Mouse (Mus musculus) gastrocnemius, postnatal 25 days (tissue): ENCODE data around the gene D430041D05Rik. TPM values are rescaled to one million over a fixed set of nuclear protein-coding genes. Genes with fewer than 3 reads are reported as not detected.

Experiments
- DNase-seq: peaks from one replicate; pipeline ENCODE4 v3.0.0; 2022
- total RNA-seq, 2 experiments: library from RNA; stranded (reverse); gene quantifications; 1 replicate in 1 of 2; 2 replicates in 1 of 2; pipeline ENCODE4 v1.2.3; 2021

Gene D430041D05Rik
- total RNA-seq, 2 experiments from 2014 or later: 0.54 to 1.5 TPM

- no peak for DNase-seq
These were observed 218.2 kb downstream of the D430041D05Rik start for GRCm38 (mm10) chr2:104192401-104193141.

- DNase-seq: no peak
These were observed 219.1 kb downstream of the D430041D05Rik start for GRCm38 (mm10) chr2:104191723-104192122.

GRCm38 (mm10) chr2:104188859-104189258, 222.0 kb downstream of the D430041D05Rik start:
- no peak for DNase-seq

- no peak for DNase-seq
These were observed 223.7 kb downstream of the D430041D05Rik start for GRCm38 (mm10) chr2:104187073-104187472.

GRCm38 (mm10) chr2:104185616-104186015, 225.2 kb downstream of the D430041D05Rik start:
- no peak for DNase-seq

GRCm38 (mm10) chr2:104184296-104184695, 226.5 kb downstream of the D430041D05Rik start:
- DNase-seq: no peak

- no peak for DNase-seq
These were observed 227.5 kb downstream of the D430041D05Rik start for GRCm38 (mm10) chr2:104183246-104183845.

- DNase-seq: no peak
These were observed 231.2 kb downstream of the D430041D05Rik start for GRCm38 (mm10) chr2:104179636-104180035.

- no peak for DNase-seq
These were observed 232.6 kb downstream of the D430041D05Rik start for GRCm38 (mm10) chr2:104178251-104178650.

- no peak for DNase-seq
These were observed 233.7 kb downstream of the D430041D05Rik start for GRCm38 (mm10) chr2:104176979-104177704.

GRCm38 (mm10) chr2:104176166-104176978, 234.4 kb downstream of the D430041D05Rik start:
- DNase-seq: no peak

- DNase-seq: no peak
These were observed 235.2 kb downstream of the D430041D05Rik start for GRCm38 (mm10) chr2:104175476-104176165.

- DNase-seq: no peak
These were observed 237.4 kb downstream of the D430041D05Rik start for GRCm38 (mm10) chr2:104173431-104173830.

GRCm38 (mm10) chr2:104172695-104173348, 238.0 kb downstream of the D430041D05Rik start:
- no peak for DNase-seq

- no peak for DNase-seq
These were observed 242.5 kb downstream of the D430041D05Rik start for GRCm38 (mm10) chr2:104168186-104168896.

- DNase-seq: no peak
These were observed 243.0 kb downstream of the D430041D05Rik start for GRCm38 (mm10) chr2:104167765-104168164.

- DNase-seq: no peak
These were observed 245.2 kb downstream of the D430041D05Rik start for GRCm38 (mm10) chr2:104165631-104166030.

- DNase-seq: no peak
These were observed 246.8 kb downstream of the D430041D05Rik start for GRCm38 (mm10) chr2:104163978-104164487.

GRCm38 (mm10) chr2:104163418-104163817, 247.4 kb downstream of the D430041D05Rik start:
- DNase-seq: no peak

GRCm38 (mm10) chr2:104157831-104158230, 253.0 kb downstream of the D430041D05Rik start:
- no peak for DNase-seq
